Mouse (Mus musculus) inflammation-experienced regulatory T-cells, adult 6 months (primary cell): Measurements from ENCODE around the gene Rasgrf2. TPM values are rescaled to one million over a fixed set of nuclear protein-coding genes. Genes with fewer than 3 reads are reported as not detected.
A peak's percentile ranks its signal among the peaks of the same experiment; 100 is the strongest.

ENCODE experiments used
- ATAC-seq: one replicate; pipeline ENCODE4 v1.8.0; 2017
- polyA plus RNA-seq, 3 experiments: library from polyadenylated mRNA; unstranded; fragments of 100-300 nt; shearing (Covaris generic); gene quantifications; one replicate each; pipeline ENCODE4 v1.2.1; 2017

Rasgrf2 gene
- polyA plus RNA-seq, 3 experiments from 2014 or later = 0.36 to 4.3 (median 1.7) TPM

DNA sequence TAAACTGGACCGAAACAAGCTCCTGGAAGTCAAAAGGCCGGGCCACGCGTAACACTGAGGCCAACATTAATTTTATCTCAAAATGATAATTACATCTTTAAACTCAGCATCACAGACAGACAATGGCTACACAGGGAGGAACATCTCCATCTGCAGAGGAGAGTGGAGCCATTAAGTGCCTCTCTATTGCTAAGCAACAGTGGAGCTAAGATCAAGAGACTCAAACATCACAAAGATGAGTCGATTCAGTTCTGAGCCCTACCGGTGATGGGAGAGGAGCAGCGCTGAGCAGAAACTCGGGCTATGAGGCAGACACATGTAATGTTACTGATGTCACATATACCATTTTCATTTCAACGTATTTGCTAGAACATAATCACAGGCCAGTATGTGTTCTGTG lies 191.3 kb downstream of the Rasgrf2 start:
- ATAC-seq = no peak

DNA sequence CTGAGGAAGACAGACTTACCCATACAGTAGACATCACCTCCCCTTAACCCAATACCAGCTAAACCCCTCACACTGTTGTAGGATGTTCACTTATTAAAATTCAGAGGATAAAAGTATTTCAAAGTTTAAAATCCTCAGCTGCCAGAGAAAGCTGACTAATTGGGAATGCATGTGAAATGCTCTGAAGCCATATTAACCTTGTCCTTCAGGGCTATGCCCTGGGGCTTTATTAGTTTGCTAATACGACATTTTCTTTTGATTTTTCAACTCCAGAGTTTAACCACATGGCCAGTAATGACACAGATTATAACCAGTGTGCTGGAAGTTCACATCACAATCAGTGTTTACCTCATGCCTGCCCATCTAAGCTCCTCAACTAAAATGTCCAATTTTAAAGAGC lies 192.6 kb downstream of the Rasgrf2 start:
- ATAC-seq = no peak

DNA sequence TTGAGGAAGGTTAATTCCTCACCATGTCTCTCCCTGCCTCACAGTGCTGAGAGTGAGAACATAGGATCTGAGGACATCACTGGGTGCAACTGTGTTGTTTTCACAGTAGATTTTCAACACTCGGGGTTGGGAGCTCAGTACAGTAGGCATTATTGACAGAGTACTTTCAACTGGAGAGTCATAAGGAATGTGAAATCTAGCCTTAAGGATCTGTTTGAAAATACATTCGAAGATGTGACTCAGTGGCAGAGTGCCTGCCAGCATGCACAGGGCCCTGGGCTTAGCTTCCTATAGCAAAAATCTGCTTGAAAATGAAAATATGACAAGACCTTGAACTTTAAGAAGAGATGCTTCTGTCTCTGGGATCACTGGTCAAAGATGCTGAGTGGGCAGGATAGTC lies 194.2 kb downstream of the Rasgrf2 start:
- no peak for ATAC-seq

DNA sequence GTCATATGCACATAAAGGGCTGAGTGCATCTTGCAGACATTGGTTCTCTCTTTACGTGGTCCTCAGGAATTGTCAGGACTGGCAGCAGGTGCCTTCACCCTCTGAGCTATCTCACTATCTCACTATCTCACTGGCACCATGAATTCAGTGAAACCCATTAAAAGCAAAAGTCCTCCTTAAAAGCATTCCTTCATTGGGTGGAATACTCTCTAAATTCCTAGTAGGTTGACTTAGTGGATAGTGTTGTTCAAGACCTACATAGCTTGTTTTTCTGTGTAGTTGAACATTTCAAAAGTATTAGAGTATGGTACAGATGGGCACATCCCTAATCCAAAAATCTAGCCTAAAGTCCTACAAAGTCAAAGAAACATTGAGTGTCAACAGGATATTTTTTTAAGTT lies 199.3 kb downstream of the Rasgrf2 start:
- ATAC-seq = no peak

DNA sequence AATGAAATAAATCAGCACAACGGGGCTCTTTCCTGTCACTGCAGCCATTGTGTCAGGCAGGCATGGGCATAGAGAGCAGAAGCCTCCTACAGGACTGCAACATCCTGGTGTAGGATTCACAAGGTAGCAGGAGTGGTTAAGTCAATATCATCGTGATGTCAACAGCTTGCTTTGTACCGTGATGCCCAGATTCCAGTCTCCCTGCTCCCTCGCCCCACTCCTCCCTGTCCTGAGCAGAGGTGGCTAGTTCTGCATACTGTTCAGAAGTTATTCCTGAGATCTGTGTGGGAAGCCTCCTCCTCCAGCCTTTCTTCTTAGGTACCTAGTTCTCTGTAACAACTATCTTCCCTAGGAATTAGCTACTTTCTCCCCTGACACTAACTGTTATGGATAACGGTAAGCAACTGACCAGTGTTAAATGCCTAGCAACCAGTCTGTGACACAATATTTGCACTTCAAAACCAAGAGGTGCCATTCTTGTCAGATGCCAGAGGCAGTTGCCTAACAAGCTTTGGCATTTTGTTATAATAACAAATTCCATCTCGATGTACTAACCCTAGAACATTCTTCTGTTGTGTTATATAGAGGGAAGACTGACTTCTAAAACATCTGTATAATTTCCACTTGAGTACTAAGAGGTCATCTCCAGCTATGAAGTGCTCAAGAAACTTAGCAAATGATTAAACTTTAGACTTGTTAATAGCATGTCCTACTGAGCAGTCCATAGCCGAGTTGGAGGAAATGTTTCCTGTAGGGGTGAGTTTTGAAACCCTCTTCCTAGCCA lies 201.3 kb downstream of the Rasgrf2 start:
- ATAC-seq = no peak

DNA sequence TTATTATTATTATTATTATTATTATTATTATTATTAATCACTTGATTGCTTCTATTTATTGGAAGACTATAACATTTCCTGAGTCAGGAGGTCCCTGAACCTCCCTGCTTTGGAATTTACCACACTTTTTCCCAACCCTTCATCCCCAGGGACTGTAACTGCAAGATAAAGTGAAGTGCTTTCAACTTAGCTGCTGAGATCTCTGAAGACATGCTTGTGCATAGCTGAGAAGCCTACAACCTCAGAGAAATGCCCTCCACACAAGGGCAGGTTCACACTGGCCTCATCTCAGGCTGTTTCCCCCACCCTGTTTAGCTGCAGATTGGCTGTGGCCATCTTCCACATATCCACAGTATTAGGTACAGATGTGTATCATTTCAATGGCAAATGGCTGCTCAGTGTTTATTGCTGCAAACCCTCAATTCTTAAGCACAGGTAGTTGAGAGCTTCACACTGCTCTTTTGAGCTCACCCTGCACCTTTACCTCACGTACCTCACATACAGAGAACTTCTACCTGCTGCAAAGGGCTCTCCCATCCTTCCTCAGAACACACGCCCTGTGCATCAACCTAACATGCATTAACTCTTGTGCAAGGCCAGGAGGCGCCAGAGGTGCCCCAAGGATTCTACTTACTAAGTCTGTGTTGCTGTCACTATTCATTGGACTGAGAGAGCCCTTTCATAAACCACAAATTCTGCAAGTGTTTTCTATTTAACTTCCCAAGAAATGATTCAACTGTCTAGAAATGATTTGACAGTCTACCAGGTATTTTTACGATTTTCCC lies 202.7 kb downstream of the Rasgrf2 start:
- ATAC-seq = no peak

DNA sequence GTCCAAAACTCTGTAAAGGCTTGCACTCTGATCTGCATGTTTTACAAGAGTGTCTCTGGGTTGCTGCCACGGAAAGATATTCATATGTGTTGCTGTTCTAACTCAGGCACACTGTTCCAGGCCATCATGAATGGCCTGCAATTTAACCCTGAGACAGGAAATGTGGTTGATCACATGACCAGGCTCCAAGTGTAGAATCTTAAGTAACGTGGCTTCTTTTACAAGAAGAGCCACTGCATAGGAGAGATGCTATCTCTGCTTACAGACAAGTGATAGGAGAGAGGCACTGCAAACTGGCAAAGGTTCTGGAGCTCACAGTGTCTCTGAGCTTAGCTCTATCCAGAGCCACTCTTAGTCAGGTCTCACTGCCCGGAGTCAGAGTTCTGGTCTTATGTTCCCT lies 210.4 kb downstream of the Rasgrf2 start:
- no peak for ATAC-seq

DNA sequence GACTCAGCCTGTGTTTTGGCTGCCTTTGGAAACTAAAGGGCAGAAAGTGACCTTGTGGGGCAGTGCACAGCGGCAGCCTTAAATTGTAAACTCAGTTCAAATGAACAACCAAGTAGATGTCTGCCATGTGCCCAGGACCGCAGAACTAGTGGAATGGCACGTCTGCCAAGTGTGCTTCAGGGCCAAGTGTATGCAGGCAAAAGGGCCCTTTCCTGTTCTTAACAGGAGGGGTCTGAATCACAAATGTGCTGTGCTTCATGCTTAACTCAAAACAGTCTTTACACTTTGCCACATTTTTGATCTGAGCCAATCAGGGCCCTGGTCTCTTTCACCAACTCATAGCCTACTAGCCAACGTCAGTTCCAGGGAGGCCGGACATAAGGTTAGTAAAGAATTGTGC lies 212.7 kb downstream of the Rasgrf2 start:
- ATAC-seq = no peak

DNA sequence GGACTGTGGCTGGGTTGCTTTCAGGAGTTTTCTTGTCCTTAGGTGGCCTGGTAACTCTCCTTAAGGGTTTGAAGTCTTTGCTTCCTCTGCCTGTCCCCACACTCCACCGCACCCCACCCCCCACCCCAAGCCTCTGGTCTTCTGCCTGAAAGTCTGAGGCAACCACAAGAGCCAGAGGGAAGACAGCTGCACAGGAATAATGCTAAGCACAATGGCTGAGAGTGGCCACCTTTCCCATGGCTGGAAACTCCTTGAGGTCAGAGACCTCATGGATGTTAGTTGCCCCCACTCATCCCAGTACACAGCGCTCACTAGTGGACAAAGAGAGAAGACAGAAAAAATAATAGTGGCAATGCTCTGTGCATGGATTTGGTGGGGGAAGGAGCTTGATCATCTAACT lies 213.6 kb downstream of the Rasgrf2 start:
- ATAC-seq = no peak

DNA sequence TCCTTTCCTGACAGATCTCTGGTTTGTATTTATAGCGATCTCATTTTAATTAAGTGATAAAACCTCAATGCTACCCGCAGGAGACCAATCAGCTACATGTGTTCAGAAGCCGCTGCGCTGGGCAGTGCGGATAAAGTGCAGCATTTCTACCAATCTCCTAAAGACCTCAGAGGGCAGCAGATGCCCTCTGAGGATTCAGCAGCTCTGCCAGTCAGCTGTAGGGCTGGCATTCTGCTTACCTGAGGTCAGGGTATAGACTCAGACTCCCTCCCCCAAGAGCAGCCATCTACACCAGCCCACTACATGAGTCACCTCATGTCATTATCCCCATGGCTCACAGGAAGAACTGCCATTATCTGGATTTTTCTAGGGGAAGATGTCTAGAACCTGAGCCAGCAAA lies 215.1 kb downstream of the Rasgrf2 start:
- no peak for ATAC-seq

DNA sequence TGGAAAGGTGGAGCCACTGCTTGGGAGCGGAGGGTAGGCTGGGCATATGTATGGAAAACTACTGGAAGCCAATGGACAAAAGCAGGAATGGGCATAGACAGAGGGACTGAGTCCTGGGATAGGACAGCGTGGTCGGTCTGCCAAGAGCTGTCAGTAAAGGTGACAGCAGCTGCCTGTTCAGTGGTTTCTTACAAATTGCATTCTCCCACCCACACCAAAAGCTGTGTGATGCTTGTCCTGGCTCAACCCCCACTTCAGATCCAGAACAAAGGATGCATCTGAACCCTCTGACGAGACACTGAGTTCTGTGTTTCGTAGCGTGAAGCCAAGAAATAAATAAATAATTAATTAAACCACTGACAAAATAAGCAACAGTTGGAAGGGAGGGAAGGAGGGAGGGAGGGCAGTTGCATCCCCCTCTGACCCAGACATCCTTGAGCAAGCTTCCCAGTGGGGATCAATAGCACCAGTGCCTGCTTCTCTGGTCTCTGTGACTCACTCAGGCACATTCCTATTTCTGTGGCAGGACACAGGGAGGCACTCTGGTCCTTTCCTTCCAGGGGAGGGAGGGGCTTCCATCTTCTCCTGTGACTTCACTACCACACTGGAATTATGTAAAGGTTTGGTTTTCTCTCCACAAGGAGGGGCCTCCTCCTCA lies 215.7 kb downstream of the Rasgrf2 start:
- ATAC-seq = no peak

DNA sequence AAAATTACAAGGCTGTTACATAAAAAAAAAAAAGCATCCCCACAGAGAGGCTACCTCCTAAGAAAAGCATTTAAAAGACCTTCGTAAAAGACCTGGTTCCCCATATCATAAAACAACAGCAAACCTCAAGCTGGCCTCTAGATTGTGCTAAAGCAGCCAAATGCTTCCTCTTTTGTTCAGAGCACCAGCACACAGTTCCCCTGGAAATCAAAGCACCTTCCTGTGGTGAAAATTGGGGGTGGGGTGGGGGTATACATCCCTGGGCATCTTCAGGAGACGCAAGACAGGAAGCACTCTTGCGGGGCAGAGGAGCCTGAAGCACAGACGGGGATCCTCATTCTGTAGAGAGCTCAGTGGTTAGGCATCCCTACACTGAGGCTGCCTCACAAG lies 216.3 kb downstream of the Rasgrf2 start:
- ATAC-seq = no peak

DNA sequence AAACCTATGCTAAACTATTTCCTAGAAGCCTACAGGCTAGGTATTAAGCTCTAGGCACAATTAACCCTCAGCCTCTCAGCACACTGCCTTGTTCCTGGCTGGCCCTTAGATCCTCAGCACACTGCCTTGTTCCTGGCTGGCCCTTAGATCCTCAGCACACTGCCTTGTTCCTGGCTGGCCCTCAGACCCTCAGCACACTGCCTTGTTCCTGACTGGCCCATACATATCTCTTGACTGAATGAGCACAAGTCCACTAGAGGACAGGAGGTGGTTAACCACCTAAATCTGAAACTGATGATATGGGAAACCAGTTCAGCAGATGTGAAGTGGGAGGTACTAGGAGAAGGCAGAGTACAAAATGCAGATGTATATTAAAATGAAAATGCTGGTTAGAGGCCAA lies 219.8 kb downstream of the Rasgrf2 start:
- ATAC-seq = no peak

DNA sequence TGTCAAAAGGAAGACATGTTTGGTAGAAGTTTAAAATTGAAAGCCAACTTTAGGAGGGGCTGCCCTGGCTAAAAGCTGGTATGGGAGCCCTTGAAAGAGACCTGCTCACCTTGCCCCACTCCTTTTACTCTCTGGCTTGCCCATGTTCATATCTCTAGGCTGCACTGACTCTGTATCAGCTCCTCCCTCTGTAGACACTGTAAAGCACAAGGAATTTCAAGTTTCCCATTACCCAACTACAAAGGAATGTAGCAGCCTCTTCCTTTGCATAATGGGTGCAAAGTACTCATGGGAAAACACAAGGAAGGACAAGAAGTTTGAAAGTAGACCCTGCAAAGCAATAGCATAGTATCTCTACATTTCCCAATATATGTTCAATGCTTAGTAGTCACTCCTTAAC lies 220.2 kb downstream of the Rasgrf2 start:
- no peak for ATAC-seq

DNA sequence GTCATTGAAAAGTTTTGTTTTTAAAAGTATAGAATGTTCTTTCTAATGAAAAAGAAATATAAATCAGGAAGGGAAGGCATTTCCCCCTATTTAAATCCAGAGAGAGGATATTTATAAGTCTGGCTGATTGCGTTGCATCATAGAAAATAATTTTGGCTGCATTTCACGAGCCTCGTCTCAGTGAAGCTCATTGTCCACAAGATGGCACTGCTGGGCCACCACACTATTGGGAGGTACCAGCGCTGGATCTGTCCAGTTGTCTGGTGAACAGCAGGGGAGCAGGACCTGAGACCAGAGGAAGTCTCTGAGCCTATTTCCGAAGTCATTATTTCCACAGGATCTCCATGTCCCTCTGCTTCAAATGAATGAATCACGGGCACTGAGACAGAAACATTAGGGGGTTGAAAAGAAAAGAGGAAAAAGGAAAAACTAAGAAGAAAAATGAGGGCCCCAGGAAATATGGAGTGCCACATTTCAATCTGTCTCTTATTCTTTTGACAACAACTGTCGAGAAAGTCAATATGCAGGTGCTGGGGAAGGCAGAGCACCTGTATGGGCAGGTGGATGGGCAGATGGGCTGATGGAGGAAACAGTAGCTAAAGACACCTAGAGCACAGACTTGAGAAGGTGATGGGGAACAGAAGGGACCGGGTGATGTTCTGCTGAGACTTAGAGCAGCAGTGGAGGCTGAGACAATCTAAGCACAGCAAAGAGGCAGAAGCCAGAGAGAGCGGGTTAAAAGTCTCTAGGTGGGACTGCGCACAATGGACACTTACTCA lies 223.1 kb downstream of the Rasgrf2 start:
- peak; percentile 77 for ATAC-seq

DNA sequence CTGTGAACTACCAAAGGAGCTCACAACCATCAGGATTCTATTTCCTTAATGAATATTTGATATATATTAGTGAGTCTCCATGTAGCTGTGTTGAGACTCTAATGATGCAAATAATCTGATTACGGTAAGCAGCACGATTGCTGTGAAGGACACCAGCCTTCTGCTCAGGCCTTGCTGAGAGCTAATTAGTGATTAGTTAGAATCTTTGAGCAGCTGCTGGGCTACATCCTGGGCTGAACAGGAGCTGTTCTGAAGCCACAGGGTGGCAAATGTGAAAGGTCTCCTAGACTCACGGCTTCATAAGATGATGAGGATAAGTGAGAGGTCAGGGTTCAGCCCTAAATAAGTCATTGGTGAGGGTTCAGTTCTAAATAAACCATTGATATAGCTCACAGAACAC lies 225.1 kb downstream of the Rasgrf2 start:
- ATAC-seq = no peak

DNA sequence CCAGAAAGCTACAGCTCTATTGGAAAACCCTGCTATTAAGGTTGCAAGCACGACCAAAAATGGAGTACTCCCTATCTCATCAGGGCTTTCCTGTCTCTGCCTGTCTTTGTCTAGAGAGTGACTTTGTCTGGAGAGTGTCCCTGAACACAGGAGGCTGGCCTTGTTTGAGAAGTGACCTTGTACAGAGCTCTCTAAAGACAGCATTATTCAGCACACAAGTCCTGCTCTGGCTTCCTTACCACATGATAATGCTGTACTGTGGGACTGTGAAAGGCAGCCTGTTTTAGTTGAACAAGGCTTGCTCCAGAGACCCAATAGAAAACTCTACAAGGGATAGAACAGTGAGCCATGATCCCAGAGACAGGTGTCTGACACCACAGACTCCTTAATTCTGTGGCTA lies 235.0 kb downstream of the Rasgrf2 start:
- ATAC-seq = no peak

DNA sequence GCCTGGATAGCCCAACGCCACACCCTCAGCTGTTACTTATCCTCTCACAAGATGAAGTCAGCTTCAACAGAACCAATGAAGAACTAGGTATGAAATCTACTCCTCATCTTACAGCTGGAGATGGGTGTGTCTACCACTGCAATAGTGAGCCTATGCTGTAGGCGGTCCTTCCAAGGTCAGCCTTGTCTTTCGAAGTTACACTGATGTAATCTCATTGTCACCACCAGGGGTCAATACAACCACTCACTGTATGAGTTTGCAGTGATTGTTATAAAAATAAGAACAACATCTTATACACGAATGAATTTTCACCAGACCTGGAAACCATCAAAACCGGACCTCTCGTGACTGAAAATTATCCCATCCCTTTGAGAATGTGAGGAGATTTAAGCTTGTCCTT lies 238.3 kb downstream of the Rasgrf2 start:
- peak; percentile 43 for ATAC-seq

DNA sequence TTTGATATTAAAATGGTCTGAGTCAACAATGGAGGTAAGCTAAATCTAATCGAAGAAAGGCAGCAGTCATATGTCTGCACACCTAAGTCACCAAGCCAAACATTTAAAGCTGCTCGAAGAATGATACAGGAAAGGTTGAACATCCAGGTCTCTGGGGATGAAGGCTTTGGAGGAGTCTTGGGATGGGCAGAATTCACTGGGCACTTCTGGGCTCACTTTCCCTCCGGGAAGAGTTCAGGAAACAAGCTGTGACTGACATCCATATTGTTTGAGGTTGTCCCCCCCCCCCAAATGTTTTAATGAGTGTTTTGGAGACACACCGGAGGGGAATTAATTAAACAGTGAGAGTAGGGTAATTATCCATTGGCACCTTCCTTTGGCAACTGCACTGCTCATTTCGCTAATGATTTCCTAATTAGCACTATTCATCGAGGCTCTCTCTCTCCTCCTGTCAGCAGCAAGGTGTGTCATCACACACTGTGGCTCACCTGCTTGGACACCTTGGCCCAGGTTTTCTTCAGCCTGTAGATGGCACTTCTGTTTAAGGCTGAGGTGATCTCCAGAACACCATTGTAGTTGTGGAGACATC lies 241.3 kb downstream of the Rasgrf2 start:
- no peak for ATAC-seq

DNA sequence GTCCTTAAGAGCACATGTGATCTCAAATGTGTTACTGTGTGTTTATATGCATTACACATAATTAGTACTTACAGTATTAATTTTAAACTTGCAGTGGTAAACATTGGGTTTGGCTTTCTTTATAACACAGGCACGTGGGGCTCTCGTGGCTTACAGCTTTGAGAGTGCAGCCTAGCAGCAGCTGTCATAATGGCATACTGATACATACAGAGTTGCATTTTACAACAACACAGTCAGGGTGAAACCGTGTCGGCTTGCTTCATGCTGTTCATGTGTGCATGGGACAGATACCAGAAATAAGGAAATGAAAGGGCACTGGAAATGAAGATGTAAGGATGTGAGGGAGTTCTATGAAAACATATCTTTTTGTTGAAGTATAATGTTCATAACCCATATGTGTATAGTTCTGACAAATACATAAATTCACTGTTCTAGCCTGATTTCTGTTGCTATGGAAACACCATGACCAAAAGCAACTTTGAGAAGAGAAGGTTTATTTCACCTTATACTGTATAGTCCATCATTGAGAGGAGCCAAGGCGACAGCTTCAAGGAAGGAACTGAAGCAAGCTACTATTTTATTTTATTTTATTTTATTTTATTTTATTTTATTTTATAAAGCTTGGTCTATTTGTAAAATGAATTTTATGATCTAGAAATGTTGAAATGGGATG lies 246.6 kb downstream of the Rasgrf2 start:
- no peak for ATAC-seq

DNA sequence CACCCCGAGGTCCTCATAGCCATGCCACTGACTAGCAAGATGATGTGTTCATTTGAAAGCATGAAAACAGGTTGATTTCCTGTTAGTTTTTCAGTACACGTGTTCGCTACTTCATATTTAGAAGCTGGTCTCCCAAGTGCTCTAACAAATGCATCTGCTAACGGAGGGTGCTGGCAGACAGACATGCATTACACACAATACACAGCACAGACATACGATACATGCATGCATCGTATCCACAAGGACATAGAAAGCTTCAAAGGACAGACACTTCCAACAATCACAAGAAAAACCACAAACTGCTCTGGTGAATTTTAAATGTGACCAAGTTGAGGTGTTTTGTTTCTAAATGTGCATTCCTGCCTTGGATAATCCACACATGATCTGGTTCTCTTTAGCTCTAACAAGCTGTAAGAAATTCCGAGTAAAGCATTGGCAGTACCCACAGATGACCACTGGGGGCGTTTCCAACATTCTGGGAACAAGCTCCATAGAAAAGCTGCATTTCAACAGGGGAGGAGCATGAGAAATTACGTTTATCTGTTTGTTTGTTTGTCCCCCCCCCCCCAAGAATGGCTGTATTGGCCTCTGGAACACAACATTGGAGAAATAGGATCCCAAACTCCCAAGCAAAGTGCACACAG lies 249.5 kb downstream of the Rasgrf2 start:
- ATAC-seq = peak; percentile 52
